Mouse (Mus musculus): ENCODE results near the gene Numbl.

GRCm38 (mm10) chr7:27249928-27250327, 8.3 kb upstream of the Numbl start:
- TF ChIP-seq CHD2 (IDR thresholded peaks at IDR 0.05; ENCODE audit: low read depth, low read length) = no peak
- no peak for TF ChIP-seq HCFC1 (IDR thresholded peaks at IDR 0.05; ENCODE audit: borderline replicate concordance, insufficient read depth, low read length)
